Mouse (Mus musculus): ENCODE measurements around the gene Gpr4.

GRCm38 (mm10) chr7:19164189-19164588, 48.1 kb upstream of the Gpr4 start:
- TF ChIP-seq CTCF (IDR thresholded peaks at IDR 0.05; ENCODE audit: borderline replicate concordance, control insufficient read depth, extremely low read depth, insufficient read depth, low read length, poor library complexity) (no peak), POLR2A (IDR thresholded peaks at IDR 0.05; ENCODE audit: control insufficient read depth, extremely low read depth, insufficient read depth, low read length, poor library complexity) (no peak)

Data from thymus, adult 2 months (tissue).